Comparison of ENCODE assay signal across 7 mouse cellular contexts in genomic region chr15:74075903-74076721, GRCm38 (mm10).
DNase-seq lines count a peak whose midpoint lies in the region; ATAC-seq lines count a peak whose summit lies in the region.

No protein-coding gene starts in this region.

- peak overlapping the region; percentile 19; the same call in 1 of the 2 replicates for H3K4me2 ChIP-seq in midbrain, embryonic 13.5 days (replicated peaks)
- H3K4me2 ChIP-seq in stomach, embryonic 14.5 days (replicated peaks; ENCODE audit: low read depth, low read length): no peak overlapping the region

- H3K36me3 ChIP-seq in midbrain, embryonic 13.5 days: no peaks in the 10 kb centered on the region
- H3K36me3 ChIP-seq in stomach, embryonic 14.5 days (ENCODE audit: control insufficient read depth, insufficient read depth, low read length): no peaks in the 10 kb centered on the region

- intact Hi-C loops in gastrocnemius, postnatal 36 days (cut with DNase I): no loop called here
- intact Hi-C loops in left cerebral cortex, postnatal 25 days (cut with DNase I): no loop called here

- peaks cover 21% of the 10 kb centered on the region for H3K4me1 ChIP-seq in midbrain, embryonic 13.5 days (replicated peaks)
- H3K4me1 ChIP-seq in stomach, embryonic 14.5 days (ENCODE audit: control insufficient read depth, insufficient read depth, low read length): no peaks in the 10 kb centered on the region

- no peak overlapping the region for H3K9ac ChIP-seq in midbrain, embryonic 13.5 days (replicated peaks)
- no peak overlapping the region for H3K9ac ChIP-seq in stomach, embryonic 14.5 days (replicated peaks; ENCODE audit: low read depth, low read length)

- WGBS in midbrain, embryonic 13.5 days: 30% methylated on average over 16 of the region's 16 CpGs
- 53% methylated on average over 16 of the region's 16 CpGs for WGBS in stomach, embryonic 14.5 days

- 0 out of 2 replicates have a peak, but pooled peaks have one; percentile 24 for ATAC-seq in midbrain, embryonic 13.5 days
- peak; percentile 46; the same call in 1 of the 2 replicates for ATAC-seq in stomach, embryonic 14.5 days (ENCODE audit: insufficient number of reproducible peaks, insufficient read depth, low FRiP score, low read depth)

- H3K27ac ChIP-seq in midbrain, embryonic 13.5 days: peak overlapping the region; percentile 51
- H3K27ac ChIP-seq in stomach, embryonic 14.5 days (ENCODE audit: low read length): no peak overlapping the region

- H3K4me3 ChIP-seq in midbrain, embryonic 13.5 days (replicated peaks): no peak overlapping the region
- no peak overlapping the region for H3K4me3 ChIP-seq in stomach, embryonic 14.5 days (ENCODE audit: low read depth, low read length)

- no peaks in the 10 kb centered on the region for H3K9me3 ChIP-seq in midbrain, embryonic 13.5 days
- no peaks in the 10 kb centered on the region for H3K9me3 ChIP-seq in stomach, embryonic 14.5 days (ENCODE audit: control insufficient read depth, low read depth, low read length)

- DNase-seq in adrenal gland, adult (ENCODE audit: inconsistent age in 2 of 2, low spot score in 1 of 2): peak; percentile 84 to 94
- peak; percentile 95 for DNase-seq in embryo, embryonic 10 days (ENCODE audit: low spot score)
- DNase-seq in gastrocnemius, postnatal 36 days: peak; percentile 42 to 66
- peak; percentile 56 for DNase-seq in kidney, adult 11 months
- DNase-seq in left cerebral cortex, postnatal 25 days (ENCODE audit: low spot score in 2 of 2): peak; percentile 63 to 75

- no peaks in the 10 kb centered on the region for H3K27me3 ChIP-seq in midbrain, embryonic 13.5 days
- no peaks in the 10 kb centered on the region for H3K27me3 ChIP-seq in stomach, embryonic 14.5 days (ENCODE audit: control insufficient read depth, insufficient read depth, low read length)
